Mouse (Mus musculus) myocyte (in vitro differentiated cells): ENCODE results near the gene Atxn2.

Experiments
- CEBPB ChIP-seq: IDR thresholded peaks from 2 replicates; pipeline ENCODE4 v1.6.1; 2011; ENCODE audit warnings: mild to moderate bottlenecking, moderate library complexity; ENCODE audit not compliant: poor library complexity, insufficient read depth, severe bottlenecking
- E2F4 ChIP-seq: IDR thresholded peaks from one replicate; pipeline ENCODE4 v1.6.1; 2011; ENCODE audit warnings: mild to moderate bottlenecking, control low read depth, moderate library complexity; ENCODE audit not compliant: insufficient read depth
- MAX ChIP-seq: IDR thresholded peaks from one replicate; pipeline ENCODE4 v1.6.1; 2011; ENCODE audit warnings: low read depth, mild to moderate bottlenecking, control low read depth
- MYOD1 ChIP-seq, 3 experiments: IDR thresholded peaks; one replicate each; pipeline ENCODE4 v1.6.1; 2011; ENCODE audit warnings: control low read depth in 2 of 3, low read depth in 2 of 3, mild to moderate bottlenecking in 2 of 3, moderate library complexity in 1 of 3; ENCODE audit not compliant: insufficient read length in 2 of 3, control insufficient read depth in 1 of 3
- MYOG ChIP-seq, 3 experiments: IDR thresholded peaks; one replicate each; pipeline ENCODE4 v1.6.1; 2011; ENCODE audit warnings: control low read depth in 2 of 3, low read depth in 2 of 3, mild to moderate bottlenecking in 2 of 3; ENCODE audit not compliant: insufficient read length in 2 of 3, control insufficient read depth in 1 of 3, insufficient read depth in 1 of 3
- POLR2A ChIP-seq: IDR thresholded peaks from one replicate; pipeline ENCODE4 v1.6.1; 2011; ENCODE audit warnings: low read depth, mild to moderate bottlenecking, control low read depth, moderate library complexity; ENCODE audit not compliant: insufficient read length
- POLR2AphosphoS2 ChIP-seq: IDR thresholded peaks from one replicate; pipeline ENCODE4 v1.6.1; 2011; ENCODE audit warnings: low read depth, control low read depth; ENCODE audit not compliant: insufficient read length
- REST ChIP-seq: IDR thresholded peaks from one replicate; pipeline ENCODE4 v1.6.1; 2011; ENCODE audit warnings: mild to moderate bottlenecking, control low read depth, moderate library complexity; ENCODE audit not compliant: insufficient read depth, insufficient read length
- SRF ChIP-seq: IDR thresholded peaks from one replicate; pipeline ENCODE4 v1.6.1; 2011; ENCODE audit warnings: low read depth; ENCODE audit not compliant: control insufficient read depth, insufficient read length
- TCF12 ChIP-seq: IDR thresholded peaks from one replicate; pipeline ENCODE4 v1.6.1; 2011; ENCODE audit warnings: mild to moderate bottlenecking, control low read depth; ENCODE audit not compliant: poor library complexity, insufficient read depth, severe bottlenecking
- TCF3 ChIP-seq: IDR thresholded peaks from one replicate; pipeline ENCODE4 v1.6.1; 2011; ENCODE audit warnings: low read depth, control low read depth; ENCODE audit not compliant: insufficient read length
- USF1 ChIP-seq: IDR thresholded peaks from one replicate; pipeline ENCODE4 v1.6.1; 2011; ENCODE audit warnings: low read depth, mild to moderate bottlenecking, control low read depth, moderate library complexity

- TF ChIP-seq MAX (no peak), POLR2A (peak; percentile 19), REST (no peak), MYOG (IDR thresholded peaks at IDR 0.05; ENCODE audit: control insufficient read depth in 1 of 3, insufficient read depth in 1 of 3, insufficient read length in 2 of 3, low read depth in 2 of 3) (no peak), MYOD1 (IDR thresholded peaks at IDR 0.05; ENCODE audit: control insufficient read depth in 1 of 3, insufficient read length in 2 of 3, low read depth in 2 of 3) (no peak), USF1 (no peak), CEBPB (no peak), E2F4 (no peak), TCF12 (no peak), SRF (no peak), POLR2AphosphoS2 (no peak), TCF3 (no peak)
Measured at GRCm38 (mm10) chr5:121831002-121831601, 120.0 kb downstream of the Atxn2 start.
